Mouse (Mus musculus) retina, postnatal 1 day (tissue): ENCODE results near the gene Trappc3.
A peak's percentile ranks its signal among the peaks of the same experiment; 100 is the strongest.

Experiments used
- DNase-seq: peaks from one replicate; pipeline ENCODE4 v3.0.0-alpha.2; 2012

Gene Trappc3

DNA sequence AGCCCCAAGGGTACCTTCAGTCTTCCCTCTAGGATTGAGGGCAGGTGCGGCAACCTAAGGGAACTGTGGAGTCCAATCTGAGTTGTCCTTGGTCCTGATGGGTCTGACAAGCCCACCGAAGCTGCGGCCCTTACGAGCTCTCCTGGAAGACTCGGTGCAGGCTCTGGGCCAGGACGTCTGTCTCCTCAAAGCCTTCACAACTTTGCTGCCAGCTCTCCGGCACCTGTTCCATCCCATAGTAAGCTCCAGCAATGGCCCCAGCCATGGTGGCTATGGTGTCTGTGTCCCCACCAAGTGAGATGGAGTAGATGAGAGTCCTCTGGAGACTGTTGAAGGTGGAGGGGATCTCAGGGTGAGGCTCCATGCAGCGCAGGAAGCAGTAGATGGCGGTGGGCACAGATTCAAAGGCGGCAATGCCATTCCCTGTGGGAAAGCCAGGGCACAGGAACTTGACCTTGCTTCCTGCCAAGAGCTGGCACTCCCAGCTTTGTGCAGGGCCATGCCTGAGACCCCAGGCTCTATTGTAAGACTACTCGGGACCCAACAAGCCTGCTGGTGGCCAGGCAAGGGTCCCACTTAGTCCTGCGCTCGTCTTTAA lies 54.4 kb downstream of the Trappc3 start:
- no peak for DNase-seq

DNA sequence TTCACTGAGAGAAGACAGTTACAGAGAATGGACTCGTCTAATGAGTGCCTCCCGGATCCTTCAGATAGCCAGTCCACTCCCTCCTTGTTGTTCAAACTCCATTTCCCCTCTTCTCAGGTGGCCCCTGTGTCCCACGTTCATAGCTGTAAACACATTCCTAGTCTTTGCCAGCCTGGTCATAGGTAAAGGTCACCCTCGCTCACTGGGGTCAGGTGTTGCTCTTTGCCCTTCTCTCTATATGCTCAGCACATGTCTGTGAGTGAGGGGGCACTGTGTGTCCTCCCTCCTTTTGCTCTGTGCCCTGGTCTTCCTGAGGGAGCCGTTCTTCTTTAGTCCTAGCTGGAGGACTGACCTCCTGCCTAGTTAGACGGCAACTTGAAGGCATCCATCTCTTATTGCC lies 57.7 kb downstream of the Trappc3 start:
- no peak for DNase-seq

DNA sequence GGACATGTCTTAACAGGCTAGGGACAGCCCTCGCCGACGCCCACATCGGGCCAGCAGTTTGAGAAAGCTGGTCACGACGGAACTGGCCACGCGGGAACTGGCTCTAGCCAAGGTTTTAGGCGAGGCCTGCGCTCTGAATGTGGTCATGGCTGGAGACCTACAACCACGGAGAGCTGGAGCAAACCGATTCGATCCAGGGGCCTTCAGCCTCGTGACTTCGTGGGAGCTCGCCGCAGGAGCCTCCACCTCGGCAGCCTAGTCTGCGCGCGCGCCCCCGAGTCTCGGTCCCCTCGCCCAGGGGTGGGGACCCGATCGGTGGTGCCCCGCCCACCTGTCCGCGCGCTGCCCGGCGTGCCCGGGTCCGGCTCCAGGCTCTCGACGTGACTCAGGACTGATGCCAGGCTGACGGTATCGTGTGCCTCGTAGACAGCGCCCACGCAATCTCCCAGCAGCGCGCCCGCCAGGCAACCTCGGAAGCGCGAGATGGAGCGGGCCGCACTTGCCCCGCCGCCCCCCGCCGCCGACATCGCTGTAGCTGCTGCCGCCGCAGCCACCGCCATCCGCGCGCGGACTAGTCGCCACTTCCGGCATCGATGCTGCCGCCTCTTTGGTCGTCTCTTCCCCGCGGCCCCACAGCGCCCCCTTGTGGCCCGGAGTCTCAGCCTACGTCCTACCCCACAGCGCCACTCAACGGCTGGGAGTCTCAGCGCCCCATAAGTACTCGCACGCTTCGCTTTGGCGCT lies 59.2 kb downstream of the Trappc3 start, which contains the start of gene Adprhl2:
TSS of gene Adprhl2 (minus strand) at position 593 of the 743 bp plus-strand sequence.
- peak; percentile 98 for DNase-seq

DNA sequence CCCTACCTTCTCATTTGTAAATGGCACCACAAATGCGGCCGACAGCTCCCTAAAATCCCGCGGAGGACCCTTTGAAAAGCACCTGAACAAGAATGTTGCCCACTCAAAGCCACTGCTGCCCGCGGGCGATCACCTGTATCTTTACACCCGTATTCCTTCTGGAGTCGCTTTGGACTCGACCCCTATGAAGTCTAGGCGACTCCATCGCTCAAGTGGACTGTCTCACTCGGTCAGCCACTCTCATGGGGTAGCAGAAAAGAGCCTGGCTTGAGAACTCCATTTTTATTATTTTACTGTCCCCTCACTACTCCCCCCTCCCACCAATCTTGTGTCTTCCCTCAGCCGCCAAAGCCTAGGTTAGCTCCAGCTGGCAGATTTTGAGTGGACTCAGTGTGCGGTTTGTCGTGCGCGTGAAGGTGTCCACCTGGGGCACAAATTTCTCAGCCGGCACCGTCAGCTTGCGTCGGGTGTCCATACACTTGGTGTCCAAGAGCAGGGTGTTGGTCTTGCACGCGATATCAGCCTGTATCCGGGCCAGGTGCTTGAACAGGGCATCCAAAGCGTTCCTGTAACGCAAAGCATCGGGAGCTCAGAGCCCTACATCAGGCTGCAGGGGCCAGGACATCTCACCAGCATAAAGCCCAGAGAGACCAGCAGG lies 59.9 kb downstream of the Trappc3 start:
- no peak for DNase-seq

DNA sequence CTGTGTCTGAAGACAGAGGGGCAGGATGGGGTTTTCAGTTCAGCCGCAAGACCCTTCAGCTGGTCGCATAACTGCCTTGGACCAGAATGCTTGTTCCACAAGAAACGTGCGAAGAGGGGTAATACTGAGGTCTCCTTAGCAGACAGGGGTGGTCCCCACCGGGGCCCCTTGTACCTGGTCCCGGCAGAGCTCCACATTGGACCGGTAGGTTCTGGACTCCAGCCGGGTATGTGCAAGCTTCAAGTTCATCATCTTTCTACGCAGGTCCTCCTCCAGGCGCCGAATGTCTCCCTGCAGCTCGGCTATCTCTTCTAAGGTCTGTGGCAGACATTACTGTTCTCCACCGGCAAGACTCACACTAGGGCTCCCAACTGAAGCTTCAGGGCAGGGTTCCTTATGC lies 60.5 kb downstream of the Trappc3 start:
- DNase-seq, result no peak

DNA sequence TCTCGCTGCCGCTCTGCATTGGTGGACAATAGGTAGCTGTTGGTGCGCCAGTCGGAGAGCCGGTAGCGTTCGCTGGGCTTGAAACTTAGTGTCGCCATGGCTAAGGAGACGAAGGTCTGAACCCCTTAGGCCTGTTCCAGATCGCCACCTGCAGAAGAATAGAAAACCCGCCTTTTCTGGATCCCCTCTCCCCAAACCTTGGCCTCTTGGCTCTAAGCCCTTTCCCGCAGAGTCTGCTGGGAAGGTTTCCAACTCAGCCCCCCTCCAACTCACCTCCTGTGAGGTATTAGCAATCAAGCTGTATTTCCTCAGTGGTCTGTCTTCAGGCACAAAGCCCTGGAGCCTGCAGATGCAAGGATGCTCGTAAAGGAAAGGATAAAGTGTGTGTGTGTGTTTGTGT lies 62.7 kb downstream of the Trappc3 start:
- DNase-seq, result no peak

DNA sequence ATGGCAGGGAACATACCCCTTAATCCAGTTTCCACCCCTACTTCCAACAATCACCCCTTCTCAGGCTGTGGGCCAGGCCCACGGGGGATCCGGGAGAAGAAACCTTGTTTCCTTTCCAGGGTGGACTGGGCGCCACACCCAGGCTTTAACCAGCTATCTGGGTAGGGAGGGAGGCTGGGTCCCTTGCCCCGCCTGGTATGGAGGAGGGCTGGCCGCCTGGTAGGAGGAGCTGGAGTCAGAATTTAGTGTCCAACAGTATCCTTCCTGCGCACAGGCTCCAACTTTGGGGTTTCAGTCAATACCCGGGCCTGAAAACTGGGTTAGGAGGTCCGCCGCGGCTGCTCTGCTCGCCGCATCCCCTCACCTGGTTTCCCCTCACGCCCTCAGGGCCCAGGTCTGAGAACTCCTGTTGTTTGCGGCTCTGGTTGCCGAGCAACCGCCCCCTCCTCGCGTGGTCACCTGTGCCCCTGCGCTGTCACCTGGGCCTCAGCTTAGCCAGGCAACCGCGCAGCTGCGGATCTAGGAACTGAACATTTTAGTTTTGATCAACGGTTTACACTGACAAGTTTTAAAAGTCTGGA lies 63.2 kb downstream of the Trappc3 start, which contains the start of gene Tekt2:
TSS of gene Tekt2 (minus strand) at position 408 of the 581 bp plus-strand sequence.
- peak; percentile 22 for DNase-seq
